Mouse (Mus musculus): ENCODE data around the gene Sh2b2. TPM values are rescaled to one million over a fixed set of nuclear protein-coding genes. Genes with fewer than 3 reads are reported as not detected.
A peak's percentile ranks its signal among the peaks of the same experiment; 100 is the strongest.

Gene Sh2b2
- 1 to 10 TPM; 2.4 to 3.0 TPM for total RNA-seq (2021)
- long read RNA-seq, experiment 1, partial matches to known transcripts: 0 of 7 reads
- long read RNA-seq, experiment 1, other reads (novel, unspliced or antisense): 2 of 7 reads
- long read RNA-seq, experiment 2, transcript Sh2b2-201 (9 exons, 2,848 nt): major isoform, 6 of 8 reads
- long read RNA-seq, experiment 2, partial matches to known transcripts: 0 of 8 reads
- long read RNA-seq, experiment 2, other reads (novel, unspliced or antisense): 2 of 8 reads

GRCm38 (mm10) chr5:136246452-136246838 lies at the start of gene Sh2b2:
Gene Sh2b2, minus strand, starts transcription at chr5:136246556.
- no peak for DNase-seq
- Histone ChIP-seq H3K27ac (peak within 1 kb of the TSS; percentile 85), H3K4me3 (peak within 1 kb of the TSS; percentile 89)
- intact Hi-C loops (cut with DNase I): no loop called here
- TF ChIP-seq CTCF (IDR thresholded peaks at IDR 0.05): no peak

- TF ChIP-seq CTCF (IDR thresholded peaks at IDR 0.05): no peak
- peak overlapping the region; percentile 28; the same call in 1 of the 2 replicates for H3K27ac ChIP-seq
- intact Hi-C loops (cut with DNase I): no loop called here
- DNase-seq: no peak
- no peak overlapping the region for H3K4me3 ChIP-seq
These were observed 46.6 kb upstream of the Sh2b2 start for GRCm38 (mm10) chr5:136292971-136293418.

- H3K27ac ChIP-seq: no peak overlapping the region
- intact Hi-C loops (cut with DNase I): no loop called here
- TF ChIP-seq CTCF (IDR thresholded peaks at IDR 0.05): no peak
- H3K4me3 ChIP-seq: no peak overlapping the region
- DNase-seq: no peak
These were observed 46.0 kb upstream of the Sh2b2 start for GRCm38 (mm10) chr5:136292361-136292760.

GRCm38 (mm10) chr5:136291562-136291961 lies 45.2 kb upstream of the Sh2b2 start:
- H3K4me3 ChIP-seq: no peak overlapping the region
- DNase-seq: no peak
- intact Hi-C loops (cut with DNase I): no loop called here
- H3K27ac ChIP-seq: no peak overlapping the region
- TF ChIP-seq CTCF (IDR thresholded peaks at IDR 0.05): no peak

GRCm38 (mm10) chr5:136289776-136290175 lies 43.4 kb upstream of the Sh2b2 start:
- no peak overlapping the region for H3K4me3 ChIP-seq
- TF ChIP-seq CTCF (IDR thresholded peaks at IDR 0.05): no peak
- intact Hi-C loops (cut with DNase I): loop anchor here (10.0 kb wide), 1 partner anchor 465 kb away; no protein-coding TSS in a partner anchor
- H3K27ac ChIP-seq: peak overlapping the region; percentile 31
- no peak for DNase-seq

GRCm38 (mm10) chr5:136288351-136289081 lies 42.2 kb upstream of the Sh2b2 start:
- DNase-seq: no peak
- intact Hi-C loops (cut with DNase I): loop anchor here (10.0 kb wide), 1 partner anchor 466 kb away; no protein-coding TSS in a partner anchor
- H3K27ac ChIP-seq: no peak overlapping the region
- no peak overlapping the region for H3K4me3 ChIP-seq
- no peak for TF ChIP-seq CTCF (IDR thresholded peaks at IDR 0.05)

GRCm38 (mm10) chr5:136286566-136286965 lies 40.2 kb upstream of the Sh2b2 start:
- intact Hi-C loops (cut with DNase I): loop anchor here (10.0 kb wide), 1 partner anchor 468 kb away; no protein-coding TSS in a partner anchor

GRCm38 (mm10) chr5:136285106-136285505 lies 38.8 kb upstream of the Sh2b2 start:
- Histone ChIP-seq H3K27ac (no peak overlapping the region), H3K4me3 (no peak overlapping the region)
- no peak for TF ChIP-seq CTCF (IDR thresholded peaks at IDR 0.05)
- intact Hi-C loops (cut with DNase I): loop anchor here (10.0 kb wide), 1 partner anchor 470 kb away; no protein-coding TSS in a partner anchor
- no peak for DNase-seq

More at GRCm38 (mm10) chr5:136286566-136286965, 40.2 kb upstream of the Sh2b2 start:
- Histone ChIP-seq H3K4me3 (no peak overlapping the region), H3K27ac (no peak overlapping the region)
- DNase-seq: no peak
- no peak for TF ChIP-seq CTCF (IDR thresholded peaks at IDR 0.05)

GRCm38 (mm10) chr5:136281351-136281750 lies 35.0 kb upstream of the Sh2b2 start:
- H3K4me3 ChIP-seq: no peak overlapping the region
- peak; percentile 77 for TF ChIP-seq CTCF (IDR thresholded peaks at IDR 0.05)
- no peak overlapping the region for H3K27ac ChIP-seq
- peak; percentile 34 for DNase-seq
- intact Hi-C loops (cut with DNase I): loop anchor here (2.0 to 10.0 kb wide), 4 partner anchors 286 to 473 kb away; partner anchors contain the start of gene Cux1

GRCm38 (mm10) chr5:136274739-136275138 lies 28.4 kb upstream of the Sh2b2 start:
- intact Hi-C loops (cut with DNase I): no loop called here
- DNase-seq: no peak
- H3K4me3 ChIP-seq: no peak overlapping the region
- TF ChIP-seq CTCF (IDR thresholded peaks at IDR 0.05): no peak
- H3K27ac ChIP-seq: no peak overlapping the region

GRCm38 (mm10) chr5:136269937-136270336 lies 23.6 kb upstream of the Sh2b2 start:
- TF ChIP-seq CTCF (IDR thresholded peaks at IDR 0.05): no peak
- H3K4me3 ChIP-seq: no peak overlapping the region
- no peak overlapping the region for H3K27ac ChIP-seq
- no peak for DNase-seq
- intact Hi-C loops (cut with DNase I): no loop called here

GRCm38 (mm10) chr5:136266077-136266476 lies 19.7 kb upstream of the Sh2b2 start:
- Histone ChIP-seq H3K27ac (no peak overlapping the region), H3K4me3 (no peak overlapping the region)
- intact Hi-C loops (cut with DNase I): no loop called here
- no peak for TF ChIP-seq CTCF (IDR thresholded peaks at IDR 0.05)
- no peak for DNase-seq

- no peak for TF ChIP-seq CTCF (IDR thresholded peaks at IDR 0.05)
- no peak for DNase-seq
- no peak overlapping the region for H3K4me3 ChIP-seq
- intact Hi-C loops (cut with DNase I): no loop called here
- no peak overlapping the region for H3K27ac ChIP-seq
These were observed 17.0 kb upstream of the Sh2b2 start for GRCm38 (mm10) chr5:136263342-136263741.
